Mouse (Mus musculus) thymus, adult 2 months (tissue): ENCODE data around the gene Tmem184b.

Experiments used
- CTCF ChIP-seq: fragments of 200-500 bp; IDR thresholded peaks from 2 replicates; pipeline ENCODE4 v1.5.1; 2012; ENCODE audit warnings: mild to moderate bottlenecking, control low read depth, low read length, moderate library complexity, borderline replicate concordance; ENCODE audit not compliant: control insufficient read depth, poor library complexity, insufficient read depth; ENCODE audit errors: extremely low read depth
- POLR2A ChIP-seq: fragments of 200-500 bp; IDR thresholded peaks from 2 replicates; pipeline ENCODE4 v1.6.1; 2012; ENCODE audit warnings: mild to moderate bottlenecking, low read length, control low read depth, moderate library complexity; ENCODE audit not compliant: control insufficient read depth, poor library complexity, insufficient read depth; ENCODE audit errors: extremely low read depth

GRCm38 (mm10) chr15:79369452-79370280 is 33.7 kb downstream of the Tmem184b start:
- TF ChIP-seq CTCF (no peak), POLR2A (no peak)
